Mouse (Mus musculus): ENCODE results near the gene Hist2h2aa1. TPM values are rescaled to one million over a fixed set of nuclear protein-coding genes. Genes with fewer than 3 reads are reported as not detected.
A peak's percentile ranks its signal among the peaks of the same experiment; 100 is the strongest.
"Not testable (repeated sequence)": the region's sequence is repeated elsewhere in the genome, so short reads cannot be mapped to it uniquely, and the experiment has no call there.

Gene Hist2h2aa1
- polyA plus RNA-seq, 1 experiment = not detected

GRCm38 (mm10) chr3:96235836-96236235 lies 9.5 kb upstream of the Hist2h2aa1 start:
- Histone ChIP-seq H3K79me2 (ENCODE audit: control insufficient read depth, insufficient read depth) (no peaks in the 10 kb centered on the region), H3ac (ENCODE audit: control insufficient read depth, insufficient read length) (no peak overlapping the region), H3K4me3 (peak overlapping the region; percentile 31), H3K4me2 (ENCODE audit: low read depth) (no peak overlapping the region), H3K36me3 (ENCODE audit: control insufficient read depth, insufficient read depth) (no peaks in the 10 kb centered on the region), H3K27me3 (ENCODE audit: control insufficient read depth, insufficient read depth, insufficient read length) (no peaks in the 10 kb centered on the region)
- TF ChIP-seq E2F4 (IDR thresholded peaks at IDR 0.05; ENCODE audit: insufficient read depth) (no peak), TCF3 (IDR thresholded peaks at IDR 0.05; ENCODE audit: insufficient read length, low read depth) (no peak), MYOD1 (IDR thresholded peaks at IDR 0.05; ENCODE audit: control insufficient read depth in 1 of 3, insufficient read length in 2 of 3, low read depth in 2 of 3) (no peak), POLR2AphosphoS2 (IDR thresholded peaks at IDR 0.05; ENCODE audit: insufficient read length, low read depth) (peak; percentile 50), CEBPB (IDR thresholded peaks at IDR 0.05; ENCODE audit: insufficient read depth, poor library complexity, severe bottlenecking) (no peak), POLR2A (IDR thresholded peaks at IDR 0.05; ENCODE audit: insufficient read length, low read depth) (no peak), SRF (IDR thresholded peaks at IDR 0.05; ENCODE audit: control insufficient read depth, insufficient read length, low read depth) (no peak), USF1 (IDR thresholded peaks at IDR 0.05; ENCODE audit: low read depth) (no peak), TCF12 (IDR thresholded peaks at IDR 0.05; ENCODE audit: insufficient read depth, poor library complexity, severe bottlenecking) (no peak)

- H3K27me3 ChIP-seq (ENCODE audit: control insufficient read depth, insufficient read depth, insufficient read length) = no peaks in the 10 kb centered on the region
- no peaks in the 10 kb centered on the region for H3K36me3 ChIP-seq (ENCODE audit: control insufficient read depth, insufficient read depth)
- H3K4me3 ChIP-seq = peak overlapping the region; percentile 31
- TF ChIP-seq MYOD1 (IDR thresholded peaks at IDR 0.05; ENCODE audit: control insufficient read depth in 1 of 3, insufficient read length in 2 of 3, low read depth in 2 of 3) = no peak
- no peak for TF ChIP-seq SRF (IDR thresholded peaks at IDR 0.05; ENCODE audit: control insufficient read depth, insufficient read length, low read depth)
- no peak for TF ChIP-seq E2F4 (IDR thresholded peaks at IDR 0.05; ENCODE audit: insufficient read depth)
- TF ChIP-seq MAX (IDR thresholded peaks at IDR 0.05; ENCODE audit: low read depth) = no peak
- TF ChIP-seq TCF12 (IDR thresholded peaks at IDR 0.05; ENCODE audit: insufficient read depth, poor library complexity, severe bottlenecking) = no peak
- TF ChIP-seq TCF3 (IDR thresholded peaks at IDR 0.05; ENCODE audit: insufficient read length, low read depth) = no peak
- TF ChIP-seq USF1 (IDR thresholded peaks at IDR 0.05; ENCODE audit: low read depth) = no peak
- TF ChIP-seq REST (IDR thresholded peaks at IDR 0.05; ENCODE audit: insufficient read depth, insufficient read length) = no peak
- TF ChIP-seq POLR2AphosphoS2 (IDR thresholded peaks at IDR 0.05; ENCODE audit: insufficient read length, low read depth) = no peak
- no peak for TF ChIP-seq MYOG (IDR thresholded peaks at IDR 0.05; ENCODE audit: control insufficient read depth in 1 of 3, insufficient read depth in 1 of 3, insufficient read length in 2 of 3, low read depth in 2 of 3)
- H3K79me2 ChIP-seq (ENCODE audit: control insufficient read depth, insufficient read depth) = no peaks in the 10 kb centered on the region
- no peak overlapping the region for H3ac ChIP-seq (ENCODE audit: control insufficient read depth, insufficient read length)
- H3K4me2 ChIP-seq (ENCODE audit: low read depth) = peak overlapping the region; percentile 85
Measured at GRCm38 (mm10) chr3:96236834-96237334, 8.4 kb upstream of the Hist2h2aa1 start.

- no peak for TF ChIP-seq TCF3 (IDR thresholded peaks at IDR 0.05; ENCODE audit: insufficient read length, low read depth)
- TF ChIP-seq POLR2AphosphoS2 (IDR thresholded peaks at IDR 0.05; ENCODE audit: insufficient read length, low read depth) = peak; percentile 15
- TF ChIP-seq POLR2A (IDR thresholded peaks at IDR 0.05; ENCODE audit: insufficient read length, low read depth) = peak; percentile 22
Measured at GRCm38 (mm10) chr3:96237335-96237903, 7.9 kb upstream of the Hist2h2aa1 start.

GRCm38 (mm10) chr3:96237904-96238511 lies 7.3 kb upstream of the Hist2h2aa1 start:
- H3K36me3 ChIP-seq (ENCODE audit: control insufficient read depth, insufficient read depth) = no peaks in the 10 kb centered on the region
- H3K79me2 ChIP-seq (ENCODE audit: control insufficient read depth, insufficient read depth) = no peaks in the 10 kb centered on the region
- H3K27me3 ChIP-seq (ENCODE audit: control insufficient read depth, insufficient read depth, insufficient read length) = no peaks in the 10 kb centered on the region
- peak; percentile 60 for TF ChIP-seq POLR2A (IDR thresholded peaks at IDR 0.05; ENCODE audit: insufficient read length, low read depth)
- TF ChIP-seq CEBPB (IDR thresholded peaks at IDR 0.05; ENCODE audit: insufficient read depth, poor library complexity, severe bottlenecking) = no peak
- no peak for TF ChIP-seq TCF3 (IDR thresholded peaks at IDR 0.05; ENCODE audit: insufficient read length, low read depth)
- TF ChIP-seq POLR2AphosphoS2 (IDR thresholded peaks at IDR 0.05; ENCODE audit: insufficient read length, low read depth) = peak; percentile 95
- H3K4me2 ChIP-seq (ENCODE audit: low read depth) = peak overlapping the region; percentile 85
- H3K4me3 ChIP-seq = peak overlapping the region; percentile 31
- no peak overlapping the region for H3ac ChIP-seq (ENCODE audit: control insufficient read depth, insufficient read length)

More at GRCm38 (mm10) chr3:96237335-96237903, 7.9 kb upstream of the Hist2h2aa1 start:
- H3ac ChIP-seq (ENCODE audit: control insufficient read depth, insufficient read length) = no peak overlapping the region
- no peaks in the 10 kb centered on the region for H3K79me2 ChIP-seq (ENCODE audit: control insufficient read depth, insufficient read depth)
- peak overlapping the region; percentile 85 for H3K4me2 ChIP-seq (ENCODE audit: low read depth)
- H3K27me3 ChIP-seq (ENCODE audit: control insufficient read depth, insufficient read depth, insufficient read length) = no peaks in the 10 kb centered on the region
- no peaks in the 10 kb centered on the region for H3K36me3 ChIP-seq (ENCODE audit: control insufficient read depth, insufficient read depth)
- H3K4me3 ChIP-seq = peak overlapping the region; percentile 31

- peak; percentile 44 for TF ChIP-seq POLR2A (IDR thresholded peaks at IDR 0.05; ENCODE audit: insufficient read length, low read depth)
- peak; percentile 51 for TF ChIP-seq POLR2AphosphoS2 (IDR thresholded peaks at IDR 0.05; ENCODE audit: insufficient read length, low read depth)
- Histone ChIP-seq H3K4me3 (peak within 1 kb of the TSS; percentile 31), H3K4me2 (ENCODE audit: low read depth) (peak within 1 kb of the TSS; percentile 85)
- H3K79me2 ChIP-seq (ENCODE audit: control insufficient read depth, insufficient read depth); H3K27me3 ChIP-seq (ENCODE audit: control insufficient read depth, insufficient read depth, insufficient read length); H3ac ChIP-seq (ENCODE audit: control insufficient read depth, insufficient read length); H3K36me3 ChIP-seq (ENCODE audit: control insufficient read depth, insufficient read depth): not testable (repeated sequence)
Measured at GRCm38 (mm10) chr3:96238954-96239793, 6.1 kb upstream of the Hist2h2aa1 start, which contains the start of gene Hist2h3c2. Hist2h3c2 (minus strand) TSS chr3:96239127.

All from myocyte (in vitro differentiated cells).